Mouse (Mus musculus) liver, postnatal 0 days (tissue): ENCODE results near the gene Mybpc3. TPM values are rescaled to one million over a fixed set of nuclear protein-coding genes. Genes with fewer than 3 reads are reported as not detected.
A peak's percentile ranks its signal among the peaks of the same experiment; 100 is the strongest.

Experiments used
- ATAC-seq: fragments of 200-750 bp; cut with Nextera tagmentation; 2 replicates; pipeline ENCODE4 v1.8.0; 2017; ENCODE audit warnings: mild to moderate bottlenecking, moderate library complexity
- DNase-seq: peaks from one replicate; pipeline ENCODE4 v3.0.0-alpha.2; 2016
- H3K27ac ChIP-seq: fragments of 300-500 bp; sonication (generic); 2 replicates; pipeline ENCODE4 v1.5.1; 2014; ENCODE audit warnings: antibody characterized with exemption, moderate library complexity, mild to moderate bottlenecking, low read depth
- H3K27me3 ChIP-seq: fragments of 300-500 bp; sonication (generic); 2 replicates; pipeline ENCODE4 v1.6.1; 2014; ENCODE audit warnings: low read length, control low read depth, mixed read lengths; ENCODE audit not compliant: insufficient read depth
- H3K36me3 ChIP-seq: fragments of 300-500 bp; sonication (generic); replicated peaks from 2 replicates; pipeline ENCODE4 v1.6.1; 2014; ENCODE audit warnings: mild to moderate bottlenecking, control low read depth, low read length, moderate library complexity, mixed read lengths; ENCODE audit not compliant: insufficient read depth
- H3K4me1 ChIP-seq: fragments of 300-500 bp; sonication (generic); 2 replicates; pipeline ENCODE4 v1.6.1; 2014; ENCODE audit warnings: antibody characterized with exemption, mild to moderate bottlenecking, control low read depth; ENCODE audit not compliant: insufficient read depth
- H3K4me2 ChIP-seq: fragments of 300-500 bp; sonication (generic); 2 replicates; pipeline ENCODE4 v1.6.1; 2014; ENCODE audit warnings: low read depth, mild to moderate bottlenecking, low read length, moderate library complexity, mixed read lengths
- H3K4me3 ChIP-seq: fragments of 300-500 bp; sonication (generic); 2 replicates; pipeline ENCODE4 v1.5.1; 2014; ENCODE audit warnings: low read depth, low read length
- H3K9ac ChIP-seq: fragments of 300-500 bp; sonication (generic); replicated peaks from 2 replicates; pipeline ENCODE4 v1.6.1; 2014; ENCODE audit warnings: mild to moderate bottlenecking, moderate library complexity
- H3K9me3 ChIP-seq: fragments of 300-500 bp; sonication (generic); 2 replicates; pipeline ENCODE4 v1.6.1; 2016; ENCODE audit warnings: mild to moderate bottlenecking, control low read depth, low read length, mixed read lengths
- CTCF ChIP-seq: sonication (generic); IDR thresholded peaks from 2 replicates; pipeline ENCODE4 v1.5.1; 2016; ENCODE audit warnings: antibody characterized with exemption, low read depth
- EP300 ChIP-seq: IDR thresholded peaks from 2 replicates; pipeline ENCODE4 v1.6.1; 2016; ENCODE audit warnings: antibody characterized with exemption, low read depth, mild to moderate bottlenecking
- WGBS: fragments of 180-500 bp; shearing (Covaris S2); extraction: QIAGEN DNeasy Blood & Tissue Kit; methylation state at CpG from one replicate; pipeline ENCODE4 v1.1.7; 2014; ENCODE audit not compliant: insufficient replicate concordance; 5-methylcytosine and 5-hydroxymethylcytosine counted together
- polyA plus RNA-seq: library from polyadenylated mRNA; unstranded; fragments of >200 nt; fragmentation: Nextera tagmentation; extraction: Ambion mirVana; gene quantifications from 2 replicates; pipeline ENCODE4 v1.2.1, GENCODE M21; 2015

The Mybpc3 gene
- polyA plus RNA-seq, 1 experiment from 2014 or later, result 0.04 TPM

DNA sequence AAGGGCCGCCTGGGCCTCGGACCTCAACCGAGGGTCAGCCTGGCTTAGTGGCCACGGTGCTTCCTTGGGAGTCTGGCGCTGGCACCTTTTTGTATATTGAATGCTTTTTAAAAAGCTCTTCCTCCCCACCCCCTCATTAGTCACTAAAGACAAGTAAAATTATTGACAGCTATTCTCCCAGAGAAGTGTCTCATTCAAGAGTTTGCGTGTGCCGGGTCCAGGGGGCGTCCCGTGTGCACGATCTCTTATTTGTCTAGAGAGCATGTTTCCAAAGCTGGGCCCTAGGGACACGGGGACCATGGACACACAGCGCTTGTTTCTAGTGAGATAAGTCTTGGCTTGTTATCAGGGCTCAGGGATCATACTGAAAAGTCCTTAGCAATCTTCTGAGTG lies 2.4 kb upstream of the Mybpc3 start:
- 64% methylated on average over 12 of the region's 12 CpGs for WGBS
- ATAC-seq (no peak), DNase-seq (no peak)
- H3K36me3 ChIP-seq, result 0 out of 2 replicates have a peak, but pooled peaks cover 2% of the 10 kb centered on the region
- no peaks in the 10 kb centered on the region for H3K27me3 ChIP-seq
- H3K4me2 ChIP-seq, result peak overlapping the region; percentile 69
- peak overlapping the region; percentile 54 for H3K9ac ChIP-seq
- no peak for TF ChIP-seq EP300
- no peak for TF ChIP-seq CTCF
- peak overlapping the region; percentile 42 for H3K4me3 ChIP-seq
- H3K4me1 ChIP-seq, result peaks cover 10% of the 10 kb centered on the region
- H3K9me3 ChIP-seq, result no peaks in the 10 kb centered on the region
- no peak overlapping the region for H3K27ac ChIP-seq

GRCm38 (mm10) chr2:91116842-91117241 lies 1.1 kb upstream of the Mybpc3 start:
- TF ChIP-seq EP300 (no peak), CTCF (no peak)
- Histone ChIP-seq H3K36me3 (0 out of 2 replicates have a peak, but pooled peaks cover 2% of the 10 kb centered on the region), H3K27ac (no peak overlapping the region), H3K9ac (no peak overlapping the region), H3K4me3 (no peak overlapping the region), H3K27me3 (no peaks in the 10 kb centered on the region), H3K4me2 (no peak overlapping the region), H3K9me3 (no peaks in the 10 kb centered on the region), H3K4me1 (peaks cover 10% of the 10 kb centered on the region)
- WGBS, result 74% methylated on average over 5 of the region's 5 CpGs
- DNase-seq, result no peak
- no peak for ATAC-seq

GRCm38 (mm10) chr2:91118647-91119046 lies 703 bp downstream of the Mybpc3 start:
- Histone ChIP-seq H3K4me2 (no peak overlapping the region), H3K9ac (no peak overlapping the region), H3K27me3 (no peaks in the 10 kb centered on the region), H3K36me3 (0 out of 2 replicates have a peak, but pooled peaks cover 2% of the 10 kb centered on the region), H3K4me3 (no peak overlapping the region), H3K4me1 (peaks cover 3% of the 10 kb centered on the region; the same call in 1 of the 2 replicates), H3K9me3 (no peaks in the 10 kb centered on the region), H3K27ac (no peak overlapping the region)
- ATAC-seq (no peak), DNase-seq (no peak)
- TF ChIP-seq CTCF (no peak), EP300 (no peak)
- 47% methylated on average over 1 of the region's 1 CpGs for WGBS

GRCm38 (mm10) chr2:91119061-91119460 lies 1.1 kb downstream of the Mybpc3 start:
- no peak for DNase-seq
- Histone ChIP-seq H3K9ac (no peak overlapping the region), H3K4me2 (no peak overlapping the region), H3K9me3 (no peaks in the 10 kb centered on the region), H3K4me3 (no peak overlapping the region), H3K27me3 (no peaks in the 10 kb centered on the region), H3K27ac (no peak overlapping the region), H3K36me3 (0 out of 2 replicates have a peak, but pooled peaks cover 2% of the 10 kb centered on the region), H3K4me1 (peaks cover 3% of the 10 kb centered on the region; the same call in 1 of the 2 replicates)
- TF ChIP-seq CTCF, result no peak
- TF ChIP-seq EP300, result no peak
- WGBS, result 87% methylated on average over 19 of the region's 19 CpGs
- no peak for ATAC-seq

- Histone ChIP-seq H3K4me2 (no peak overlapping the region), H3K9ac (no peak overlapping the region), H3K27ac (no peak overlapping the region), H3K27me3 (no peaks in the 10 kb centered on the region), H3K4me1 (peaks cover 3% of the 10 kb centered on the region; the same call in 1 of the 2 replicates), H3K36me3 (0 out of 2 replicates have a peak, but pooled peaks cover 2% of the 10 kb centered on the region), H3K4me3 (no peak overlapping the region), H3K9me3 (no peaks in the 10 kb centered on the region)
- 70% methylated on average over 6 of the region's 6 CpGs for WGBS
- TF ChIP-seq CTCF (no peak), EP300 (no peak)
- ATAC-seq, result no peak
- no peak for DNase-seq
Measured at GRCm38 (mm10) chr2:91119551-91119950, 1.6 kb downstream of the Mybpc3 start.

DNA sequence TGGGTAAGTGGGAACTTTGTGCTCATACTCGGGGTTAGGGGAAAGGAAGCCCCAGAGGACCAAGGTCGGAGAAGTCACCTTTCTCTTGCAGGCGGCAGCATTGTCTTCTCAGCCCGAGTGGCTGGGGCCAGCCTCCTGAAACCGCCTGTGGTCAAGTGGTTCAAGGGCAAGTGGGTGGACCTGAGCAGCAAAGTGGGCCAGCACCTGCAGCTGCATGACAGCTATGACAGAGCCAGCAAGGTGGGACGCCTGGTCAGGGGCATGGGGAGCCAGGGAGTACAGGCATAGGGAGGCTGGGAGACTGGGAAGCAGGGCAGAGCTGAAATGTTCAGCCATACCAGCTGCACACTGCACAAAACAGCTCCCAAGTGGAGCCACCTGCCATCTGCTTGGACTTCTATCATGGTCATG lies 2.3 kb downstream of the Mybpc3 start:
- DNase-seq (no peak), ATAC-seq (no peak)
- H3K9me3 ChIP-seq, result no peaks in the 10 kb centered on the region
- no peak overlapping the region for H3K27ac ChIP-seq
- H3K4me3 ChIP-seq, result no peak overlapping the region
- no peak overlapping the region for H3K9ac ChIP-seq
- H3K4me1 ChIP-seq, result peaks cover 3% of the 10 kb centered on the region; the same call in 1 of the 2 replicates
- H3K36me3 ChIP-seq, result 0 out of 2 replicates have a peak, but pooled peaks cover 2% of the 10 kb centered on the region
- WGBS, result 40% methylated on average over 6 of the region's 6 CpGs
- TF ChIP-seq EP300 (no peak), CTCF (no peak)
- no peaks in the 10 kb centered on the region for H3K27me3 ChIP-seq
- no peak overlapping the region for H3K4me2 ChIP-seq
